Mouse (Mus musculus) embryonic fibroblast, embryonic 13.5 days (primary cell): ENCODE data around the gene Zbtb39.

Source experiments
- CTCF ChIP-seq: IDR thresholded peaks from 2 replicates; pipeline ENCODE4 v1.5.1; 2011; ENCODE audit warnings: mild to moderate bottlenecking, control low read depth, low read length, moderate library complexity, borderline replicate concordance; ENCODE audit not compliant: insufficient read depth
- POLR2A ChIP-seq: IDR thresholded peaks from 2 replicates; pipeline ENCODE4 v1.6.1; 2011; ENCODE audit warnings: low read depth, mild to moderate bottlenecking, control low read depth, low read length, moderate library complexity

GRCm38 (mm10) chr10:127747254-127747653 lies 7.9 kb downstream of the Zbtb39 start:
- TF ChIP-seq POLR2A, result no peak
- TF ChIP-seq CTCF, result no peak
